In the genomic region with DNA sequence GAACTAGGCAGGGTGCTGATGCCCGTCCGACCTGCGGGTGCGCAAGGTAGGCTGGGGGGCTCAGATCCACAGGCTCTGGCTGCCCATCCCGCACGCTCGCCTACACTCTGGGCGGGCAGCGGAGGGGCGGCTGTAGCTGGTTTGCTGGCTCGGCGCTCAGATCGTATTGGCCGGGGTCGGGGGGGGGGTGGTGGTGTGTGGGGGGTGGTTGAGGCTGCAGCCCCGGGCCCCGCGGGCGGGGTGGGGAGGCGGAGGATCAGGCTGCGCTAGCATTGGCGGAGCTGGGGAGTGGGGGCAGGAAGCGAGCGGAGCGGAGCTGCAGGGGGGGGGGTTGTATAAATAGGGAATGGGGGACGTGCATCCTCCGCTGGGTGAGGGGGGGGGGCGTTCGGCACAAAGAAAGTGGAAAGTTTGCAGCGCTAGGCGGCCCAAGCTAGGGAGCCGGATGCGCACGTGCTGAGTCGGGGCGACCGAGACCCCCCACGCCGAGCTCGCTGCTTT, we compare ENCODE assay signal across 8 mouse cellular contexts. TPM values are rescaled to one million over a fixed set of nuclear protein-coding genes. Genes with fewer than 3 reads are reported as not detected.
DNase-seq lines count a peak whose midpoint lies in the region; ATAC-seq lines count a peak whose summit lies in the region.

No protein-coding gene starts in this region.

- peak overlapping the region; percentile 98 for H3K4me2 ChIP-seq in hindbrain, embryonic 16.5 days (ENCODE audit: low read length)

- peak overlapping the region; percentile 94 for H3K9ac ChIP-seq in hindbrain, embryonic 16.5 days (ENCODE audit: low read depth, low read length)

- intact Hi-C loops in left cerebral cortex, postnatal 14 days (cut with DNase I): no loop called here

- under 1% methylated on average over 28 of the region's 40 CpGs for WGBS in hindbrain, embryonic 16.5 days

- H3K4me3 ChIP-seq in hindbrain, embryonic 16.5 days (ENCODE audit: low read length): peak overlapping the region; percentile 84

- H3K27ac ChIP-seq in hindbrain, embryonic 16.5 days (ENCODE audit: low read depth, low read length): peak overlapping the region; percentile 100

- peak; percentile 90 for DNase-seq in Muller cell, postnatal 12 days (ENCODE audit: inconsistent ontology term)
- DNase-seq in cerebellum, adult 9-11 months: peak; percentile 82
- DNase-seq in frontal cortex, postnatal 10 days (ENCODE audit: low spot score in 2 of 2): peak; percentile 71 to 84
- DNase-seq in left cerebral cortex, postnatal 14 days (ENCODE audit: low spot score in 2 of 2): peak; percentile 72 to 73
- DNase-seq in right cerebral cortex, postnatal 10 days (ENCODE audit: low spot score in 2 of 2): peak; percentile 88 to 90

- no peaks in the 10 kb centered on the region for H3K9me3 ChIP-seq in hindbrain, embryonic 16.5 days (ENCODE audit: control insufficient read depth, low read length)

- H3K27me3 ChIP-seq in hindbrain, embryonic 16.5 days (replicated peaks; ENCODE audit: control insufficient read depth, insufficient read depth, low read length): no peaks in the 10 kb centered on the region

- H3K36me3 ChIP-seq in hindbrain, embryonic 16.5 days (ENCODE audit: control insufficient read depth, insufficient read depth, low read length): peaks cover 4% of the 10 kb centered on the region; the same call in 1 of the 2 replicates

- peaks cover 42% of the 10 kb centered on the region for H3K4me1 ChIP-seq in hindbrain, embryonic 16.5 days (ENCODE audit: control insufficient read depth, insufficient read depth, low read depth, low read length)

- ATAC-seq in hindbrain, embryonic 16.5 days: peak; percentile 84
- ATAC-seq in megakaryocyte, adult 5-6 weeks (ENCODE audit: poor library complexity, severe bottlenecking): peak; percentile 7; the same call in 1 of the 2 replicates
- ATAC-seq in erythroid progenitor cell, adult 5-6 weeks (replicated peaks; ENCODE audit: low FRiP score, poor library complexity, severe bottlenecking): no peak

RNA-seq across cellular contexts. Expression of gene Patz1, which starts 0.7 kb away (rescaled TPM):
- 35.2 and 40.7 TPM in 2 replicates for polyA plus RNA-seq in hindbrain, embryonic 16.5 days (2015; fragmentation: Nextera tagmentation; extraction: Ambion mirVana)
- total RNA-seq in left cerebral cortex, postnatal 14 days (2021): 10 to 100 TPM; 39.6 to 43.0 TPM
- 25.6 and 27.7 TPM in 2 replicates for total RNA-seq in megakaryocyte, adult 5-6 weeks (2015)
- 27.2 and 33.2 TPM in 2 replicates for total RNA-seq in megakaryocyte, adult 5-6 weeks (2017)
- 14.1 and 17.6 TPM in 2 replicates for total RNA-seq in erythroid progenitor cell, adult 5-6 weeks (2015; ENCODE audit: low replicate concordance)
- total RNA-seq in erythroid progenitor cell, adult 5-6 weeks (2017; ENCODE audit: low replicate concordance): 18.2 and 31.6 TPM in 2 replicates

RNA-seq across cellular contexts. Expression of gene Drg1, which starts 23.1 kb away (rescaled TPM):
- polyA plus RNA-seq in hindbrain, embryonic 16.5 days (2015; fragmentation: Nextera tagmentation; extraction: Ambion mirVana): 207 and 210 TPM in 2 replicates
- total RNA-seq in left cerebral cortex, postnatal 14 days (2021): 10 to 100 TPM; 89.7 to 91.4 TPM
- 127 and 137 TPM in 2 replicates for total RNA-seq in megakaryocyte, adult 5-6 weeks (2015)
- total RNA-seq in megakaryocyte, adult 5-6 weeks (2017): 119 and 124 TPM in 2 replicates
- 130 and 148 TPM in 2 replicates for total RNA-seq in erythroid progenitor cell, adult 5-6 weeks (2015; ENCODE audit: low replicate concordance)
- 91.5 and 154 TPM in 2 replicates for total RNA-seq in erythroid progenitor cell, adult 5-6 weeks (2017; ENCODE audit: low replicate concordance)

RNA-seq across cellular contexts. Expression of gene Pik3ip1, which starts 40.8 kb away (rescaled TPM):
- 30.8 and 36.1 TPM in 2 replicates for polyA plus RNA-seq in hindbrain, embryonic 16.5 days (2015; fragmentation: Nextera tagmentation; extraction: Ambion mirVana)
- total RNA-seq in left cerebral cortex, postnatal 14 days (2021): 10 to 100 TPM; 25.7 to 26.5 TPM
- total RNA-seq in megakaryocyte, adult 5-6 weeks (2015): 1.0 and 3.3 TPM in 2 replicates
- total RNA-seq in megakaryocyte, adult 5-6 weeks (2017): 2.6 and 3.8 TPM in 2 replicates
- 2.1 and 4.3 TPM in 2 replicates for total RNA-seq in erythroid progenitor cell, adult 5-6 weeks (2015; ENCODE audit: low replicate concordance)
- 2.7 and 20.2 TPM in 2 replicates for total RNA-seq in erythroid progenitor cell, adult 5-6 weeks (2017; ENCODE audit: low replicate concordance)
